Mouse (Mus musculus) embryonic fibroblast, embryonic 13.5 days (primary cell): Measurements from ENCODE around the gene Fosl1. TPM values are rescaled to one million over a fixed set of nuclear protein-coding genes. Genes with fewer than 3 reads are reported as not detected.

Experiments
- H3K27ac ChIP-seq: 2 replicates; pipeline ENCODE4 v1.5.1; 2012; ENCODE audit warnings: low read length, control low read depth, inconsistent platforms; ENCODE audit not compliant: insufficient read depth
- H3K4me1 ChIP-seq: 2 replicates; pipeline ENCODE4 v1.6.1; 2011; ENCODE audit warnings: low read length; ENCODE audit not compliant: control insufficient read depth, insufficient read depth
- H3K4me3 ChIP-seq: 2 replicates; pipeline ENCODE4 v1.5.1; 2011; ENCODE audit warnings: mild to moderate bottlenecking, control low read depth, low read length; ENCODE audit not compliant: insufficient read depth
- CTCF ChIP-seq: IDR thresholded peaks from 2 replicates; pipeline ENCODE4 v1.5.1; 2011; ENCODE audit warnings: mild to moderate bottlenecking, control low read depth, low read length, moderate library complexity, borderline replicate concordance; ENCODE audit not compliant: insufficient read depth
- POLR2A ChIP-seq: IDR thresholded peaks from 2 replicates; pipeline ENCODE4 v1.6.1; 2011; ENCODE audit warnings: low read depth, mild to moderate bottlenecking, control low read depth, low read length, moderate library complexity
- polyA plus RNA-seq: library from polyadenylated mRNA; stranded (reverse); fragments of >200 nt; gene quantifications from 2 replicates; pipeline ENCODE4 v1.2.4, GENCODE M21; 2011; ENCODE audit warnings: low read depth; ENCODE audit not compliant: missing spikeins, insufficient read length

The Fosl1 gene
- polyA plus RNA-seq, 1 experiment: 13.4 TPM

- TF ChIP-seq CTCF: no peak
- peak; percentile 1; the same call in 1 of the 2 replicates for TF ChIP-seq POLR2A
- peak overlapping the region; percentile 66; the same call in 1 of the 2 replicates for H3K27ac ChIP-seq
- H3K4me1 ChIP-seq: peaks cover 16% of the 10 kb centered on the region; the same call in 1 of the 2 replicates
- H3K4me3 ChIP-seq: peak overlapping the region; percentile 70
Observed at GRCm38 (mm10) chr19:5456241-5456921, 9.0 kb downstream of the Fosl1 start.

GRCm38 (mm10) chr19:5456922-5457745 lies 9.8 kb downstream of the Fosl1 start:
- no peak for TF ChIP-seq CTCF
- peak; percentile 95 for TF ChIP-seq POLR2A
- H3K27ac ChIP-seq: peak overlapping the region; percentile 66
- peaks cover 21% of the 10 kb centered on the region; the same call in 1 of the 2 replicates for H3K4me1 ChIP-seq
- H3K4me3 ChIP-seq: peak overlapping the region; percentile 70

DNA sequence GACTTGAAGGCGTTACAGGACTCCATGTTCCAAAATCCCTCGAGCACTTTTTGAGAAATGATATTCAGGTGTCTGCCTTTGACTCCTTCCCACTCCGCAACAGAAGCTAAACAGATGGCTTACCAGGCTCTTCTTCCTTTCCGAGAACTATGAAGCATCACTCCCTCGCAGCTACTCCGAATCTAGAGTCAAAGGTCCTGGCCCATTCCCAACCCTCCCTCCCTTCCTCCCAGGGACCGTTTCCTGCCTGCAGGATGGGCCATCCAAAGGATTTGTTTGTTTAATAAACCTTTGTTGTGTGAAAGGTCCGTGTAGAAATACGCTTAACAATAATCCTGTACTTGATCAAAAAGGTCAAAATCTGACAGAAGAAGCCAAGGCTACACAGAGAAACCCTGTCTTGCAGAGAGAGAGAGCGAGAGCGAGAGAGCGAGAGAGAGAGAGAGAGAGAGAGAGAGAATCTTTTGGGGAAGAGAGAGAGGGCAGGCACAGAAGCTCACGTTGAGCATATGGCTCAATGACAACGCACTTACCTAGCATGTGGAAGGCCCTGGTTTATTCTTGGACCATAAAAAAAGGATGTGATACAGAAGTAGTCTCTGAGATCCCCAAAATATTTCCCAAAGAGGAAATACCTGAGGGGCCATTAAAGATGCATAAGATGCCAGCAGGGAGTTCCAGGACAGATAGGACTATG lies 10.5 kb downstream of the Fosl1 start, which contains the start of gene Ccdc85b:
Gene Ccdc85b, minus strand, starts transcription at position 149 of the 697 bp plus-strand sequence.
- Histone ChIP-seq H3K27ac (peak within 1 kb of the TSS; percentile 66), H3K4me1 (peaks cover 21% of the 10 kb centered on the region; the same call in 1 of the 2 replicates), H3K4me3 (peak within 1 kb of the TSS; percentile 70)
- TF ChIP-seq CTCF: no peak
- no peak for TF ChIP-seq POLR2A

- Histone ChIP-seq H3K4me3 (no peak overlapping the region), H3K27ac (no peak overlapping the region), H3K4me1 (peaks cover 21% of the 10 kb centered on the region; the same call in 1 of the 2 replicates)
- TF ChIP-seq CTCF (no peak), POLR2A (no peak)
Observed at GRCm38 (mm10) chr19:5459019-5459418, 11.7 kb downstream of the Fosl1 start.

DNA sequence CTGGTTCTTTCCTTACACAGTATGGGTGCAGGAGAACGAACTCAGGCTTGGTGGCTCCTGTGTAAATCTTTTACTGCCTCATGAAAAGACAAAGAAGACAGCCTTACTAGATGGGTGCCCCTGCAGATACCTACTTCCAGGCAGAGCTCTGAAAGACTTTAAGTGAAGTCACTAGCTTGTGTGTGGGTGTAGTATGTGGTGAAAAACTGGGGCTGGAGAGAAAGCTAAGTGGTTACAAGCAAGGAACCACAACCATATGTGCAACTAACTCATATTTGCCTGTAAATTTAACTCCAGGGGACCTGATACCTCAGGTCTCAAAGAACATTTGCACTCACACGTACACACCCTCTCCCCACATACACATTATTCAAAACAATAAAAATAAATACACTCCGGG lies 12.5 kb downstream of the Fosl1 start:
- Histone ChIP-seq H3K4me3 (peak overlapping the region; percentile 84; the same call in 1 of the 2 replicates), H3K4me1 (peaks cover 20% of the 10 kb centered on the region; the same call in 1 of the 2 replicates), H3K27ac (peak overlapping the region; percentile 82; the same call in 1 of the 2 replicates)
- TF ChIP-seq CTCF: no peak
- TF ChIP-seq POLR2A: 0 out of 2 replicates have a peak, but pooled peaks have one; percentile 20

- peak within 1 kb of the TSS; percentile 84 for H3K4me3 ChIP-seq
- TF ChIP-seq POLR2A (peak; percentile 85), CTCF (no peak)
- peaks cover 16% of the 10 kb centered on the region; the same call in 1 of the 2 replicates for H3K4me1 ChIP-seq
- peak within 1 kb of the TSS; percentile 82 for H3K27ac ChIP-seq
Observed at GRCm38 (mm10) chr19:5460465-5460911, 13.1 kb downstream of the Fosl1 start, which contains the start of gene Fibp. TSS of gene Fibp (plus strand) at chr19:5460615.

- H3K4me1 ChIP-seq: peaks cover 14% of the 10 kb centered on the region; the same call in 1 of the 2 replicates
- no peak for TF ChIP-seq CTCF
- TF ChIP-seq POLR2A: no peak
- no peak overlapping the region for H3K27ac ChIP-seq
- peak overlapping the region; percentile 84 for H3K4me3 ChIP-seq
Observed at GRCm38 (mm10) chr19:5461411-5461810, 14.1 kb downstream of the Fosl1 start.

- TF ChIP-seq CTCF (no peak), POLR2A (no peak)
- no peak overlapping the region for H3K4me3 ChIP-seq
- peaks cover 12% of the 10 kb centered on the region for H3K4me1 ChIP-seq
- no peak overlapping the region for H3K27ac ChIP-seq
Observed at GRCm38 (mm10) chr19:5463212-5463611, 15.9 kb downstream of the Fosl1 start.

GRCm38 (mm10) chr19:5463791-5464562 lies 16.6 kb downstream of the Fosl1 start:
- Histone ChIP-seq H3K27ac (no peak overlapping the region), H3K4me3 (no peak overlapping the region), H3K4me1 (peaks cover 9% of the 10 kb centered on the region; the same call in 1 of the 2 replicates)
- TF ChIP-seq CTCF: peak; percentile 94
- no peak for TF ChIP-seq POLR2A
